Mouse (Mus musculus) liver, adult 2 months (tissue): ENCODE data around the gene Rnf17. TPM values are rescaled to one million over a fixed set of nuclear protein-coding genes. Genes with fewer than 3 reads are reported as not detected.
A peak's percentile ranks its signal among the peaks of the same experiment; 100 is the strongest.

Source experiments
- DNase-seq: peaks from one replicate; pipeline ENCODE4 v3.0.0-alpha.2; 2011; ENCODE audit warnings: low read depth, low spot score; ENCODE audit errors: extremely low read depth
- H3K27ac ChIP-seq: fragments of 200-500 bp; replicated peaks from 2 replicates; pipeline ENCODE4 v1.5.1; 2012; ENCODE audit warnings: low read depth, mild to moderate bottlenecking, control low read depth, inconsistent platforms, low read length; ENCODE audit not compliant: insufficient read depth
- H3K27me3 ChIP-seq: fragments of 200-500 bp; 2 replicates; pipeline ENCODE4 v1.6.1; 2012; ENCODE audit warnings: mild to moderate bottlenecking, moderate library complexity, low read length, inconsistent platforms; ENCODE audit not compliant: control insufficient read depth, insufficient read depth
- H3K36me3 ChIP-seq: fragments of 200-500 bp; 2 replicates; pipeline ENCODE4 v1.6.1; 2012; ENCODE audit warnings: low read length, inconsistent platforms; ENCODE audit not compliant: control insufficient read depth, insufficient read depth
- H3K4me1 ChIP-seq: fragments of 200-500 bp; 2 replicates; pipeline ENCODE4 v1.6.1; 2011; ENCODE audit warnings: low read length; ENCODE audit not compliant: control insufficient read depth, insufficient read depth
- H3K4me3 ChIP-seq: fragments of 200-500 bp; 2 replicates; pipeline ENCODE4 v1.5.1; 2011; ENCODE audit warnings: low read depth, mild to moderate bottlenecking, control low read depth, low read length, moderate library complexity; ENCODE audit not compliant: insufficient read depth
- H3K79me2 ChIP-seq: fragments of 200-500 bp; 2 replicates; pipeline ENCODE4 v1.6.1; 2012; ENCODE audit warnings: inconsistent platforms, mild to moderate bottlenecking, low read length, moderate library complexity; ENCODE audit not compliant: control insufficient read depth, insufficient read depth
- H3K9ac ChIP-seq: fragments of 200-500 bp; 2 replicates; pipeline ENCODE4 v1.6.1; 2012; ENCODE audit warnings: low read depth, mild to moderate bottlenecking, control low read depth, inconsistent platforms, low read length
- CTCF ChIP-seq: fragments of 200-500 bp; IDR thresholded peaks from 2 replicates; pipeline ENCODE4 v1.5.1; 2011; ENCODE audit warnings: low read depth, low read length, control low read depth
- POLR2A ChIP-seq: fragments of 200-500 bp; IDR thresholded peaks from 2 replicates; pipeline ENCODE4 v1.6.1; 2011; ENCODE audit warnings: low read length, control low read depth; ENCODE audit not compliant: insufficient read depth; ENCODE audit errors: extremely low read depth
- WGBS: fragments of 180-500 bp; shearing (Covaris S2); methylation state at CpG from one replicate; pipeline ENCODE4 v1.1.7; 2018; 5-methylcytosine and 5-hydroxymethylcytosine counted together
- polyA plus RNA-seq: library from polyadenylated mRNA; depleted of rRNA; stranded (reverse); fragments of >200 nt; gene quantifications from 2 replicates; pipeline ENCODE4 v1.2.3, GENCODE M21; 2012; rRNA removed
- total RNA-seq: library from RNA; depleted of rRNA; stranded (reverse); fragments of >200 nt; gene quantifications from 2 replicates; pipeline ENCODE4 v1.2.3, GENCODE M21; 2014; rRNA removed

Gene Rnf17
- total and polyA plus RNA-seq, 2 experiments = 0.18 TPM; not detected in 1

- Histone ChIP-seq H3K36me3 (no peaks in the 10 kb centered on the region), H3K27ac (no peak overlapping the region), H3K9ac (peak overlapping the region; percentile 35), H3K27me3 (no peaks in the 10 kb centered on the region), H3K4me1 (peaks cover 7% of the 10 kb centered on the region), H3K79me2 (peaks cover 3% of the 10 kb centered on the region; the same call in 1 of the 2 replicates), H3K4me3 (peak overlapping the region; percentile 66)
- WGBS = 1% methylated on average over 59 of the region's 59 CpGs
- peak; percentile 86 for DNase-seq
- TF ChIP-seq CTCF (no peak), POLR2A (no peak)
These were observed 169.1 kb downstream of the Rnf17 start for GRCm38 (mm10) chr14:56571310-56572093.

GRCm38 (mm10) chr14:56572546-56572945, 170.2 kb downstream of the Rnf17 start:
- H3K4me1 ChIP-seq = peaks cover 7% of the 10 kb centered on the region
- DNase-seq = no peak
- H3K27me3 ChIP-seq = no peaks in the 10 kb centered on the region
- peaks cover 8% of the 10 kb centered on the region; the same call in 1 of the 2 replicates for H3K79me2 ChIP-seq
- 66% methylated on average over 2 of the region's 2 CpGs for WGBS
- no peak overlapping the region for H3K4me3 ChIP-seq
- no peak for TF ChIP-seq POLR2A
- no peak for TF ChIP-seq CTCF
- peak overlapping the region; percentile 42 for H3K27ac ChIP-seq
- H3K36me3 ChIP-seq = no peaks in the 10 kb centered on the region
- no peak overlapping the region for H3K9ac ChIP-seq

Other genes with a start within 250 kb of the Rnf17 start
- gene Gzmg, start 243.0 kb upstream of the Rnf17 start, total RNA-seq = not detected in 2 replicates
- not detected in 2 replicates for gene Gzmg, start 243.0 kb upstream of the Rnf17 start, polyA plus RNA-seq
- gene Gzmn, start 228.0 kb upstream of the Rnf17 start, total RNA-seq = not detected in 2 replicates
- not detected in 2 replicates for gene Gzmn, start 228.0 kb upstream of the Rnf17 start, polyA plus RNA-seq
- gene Gzmf, start 191.2 kb upstream of the Rnf17 start, total RNA-seq = not detected in 2 replicates
- gene Gzmf, start 191.2 kb upstream of the Rnf17 start, polyA plus RNA-seq = not detected in 2 replicates
- gene Gzmc, start 167.9 kb upstream of the Rnf17 start, total RNA-seq = 0.28 TPM in 1 of 2 replicates, not detected in the other
- not detected in 2 replicates for gene Gzmc, start 167.9 kb upstream of the Rnf17 start, polyA plus RNA-seq
- 0.34 and 1.0 TPM in 2 replicates for gene Gzmb, start 140.3 kb upstream of the Rnf17 start, total RNA-seq
- 0.27 and 0.49 TPM in 2 replicates for gene Gzmb, start 140.3 kb upstream of the Rnf17 start, polyA plus RNA-seq
- not detected in 2 replicates for gene Atp12a, start 37.5 kb upstream of the Rnf17 start, total RNA-seq
- 0.04 TPM in 1 of 2 replicates, not detected in the other for gene Atp12a, start 37.5 kb upstream of the Rnf17 start, polyA plus RNA-seq
- gene Cenpj, start 172.8 kb downstream of the Rnf17 start, total RNA-seq = 1.4 and 4.1 TPM in 2 replicates
- 0.54 and 0.67 TPM in 2 replicates for gene Cenpj, start 172.8 kb downstream of the Rnf17 start, polyA plus RNA-seq
- gene Parp4, start 173.0 kb downstream of the Rnf17 start, total RNA-seq = 7.8 and 8.0 TPM in 2 replicates
- gene Parp4, start 173.0 kb downstream of the Rnf17 start, polyA plus RNA-seq = 1.8 and 2.6 TPM in 2 replicates